Mouse (Mus musculus): Measurements from ENCODE around the gene Ano8.
"Not testable (repeated sequence)": the region's sequence is repeated elsewhere in the genome, so short reads cannot be mapped to it uniquely, and the experiment has no call there.

Gene Ano8

DNA sequence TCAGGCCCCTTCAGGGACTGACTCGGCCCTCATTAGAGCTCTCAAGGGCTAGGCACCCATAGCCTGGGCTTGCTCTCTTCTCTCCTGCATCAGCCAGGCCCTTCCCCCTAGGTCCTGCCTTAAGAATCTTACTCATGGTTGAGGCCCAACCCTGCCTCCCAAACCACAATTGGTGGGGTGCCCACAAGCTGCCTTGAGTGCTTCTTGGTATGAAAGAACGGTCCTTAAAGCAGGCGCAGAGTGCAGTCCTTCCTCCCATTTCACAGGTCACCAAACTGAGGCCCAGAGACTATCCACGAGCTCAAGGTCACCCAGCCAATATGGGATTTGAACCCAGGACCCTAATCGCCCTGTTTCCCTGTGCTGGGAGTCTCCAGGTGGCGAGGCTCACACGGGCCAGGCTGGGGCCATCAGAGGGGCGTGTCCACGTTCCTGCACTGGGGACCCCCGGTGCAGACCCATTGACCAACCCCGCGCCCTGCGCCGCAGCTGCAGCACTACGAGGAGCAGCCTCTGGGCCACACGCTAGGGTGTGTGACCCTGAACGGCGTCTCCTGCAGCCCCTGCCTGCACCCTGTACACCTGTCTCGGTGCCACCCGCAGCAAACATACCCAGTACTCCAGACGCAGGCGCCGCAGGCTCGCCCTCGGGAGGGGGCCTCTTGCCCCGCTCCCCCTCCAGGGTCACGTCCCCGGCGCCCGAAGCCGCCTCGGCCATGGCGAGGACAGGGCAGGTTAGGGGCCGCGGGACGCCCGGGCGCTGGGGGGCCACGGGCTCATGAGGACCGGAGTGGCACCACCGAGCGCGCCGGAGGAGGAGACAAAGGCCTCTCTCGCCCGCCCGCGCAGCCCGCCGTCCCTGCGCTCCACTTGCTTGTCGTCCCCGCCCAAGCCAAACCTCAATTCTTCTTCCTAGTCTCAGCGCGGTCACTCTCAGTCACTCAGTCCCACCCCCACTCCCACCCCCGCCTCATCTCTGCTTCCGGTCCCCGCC lies at the start of gene Ano8:
Gene Ano8 (minus strand): TSS at position 822 of the 994 bp plus-strand sequence.
- in situ Hi-C loops (cut with MboI), result no loop called here

DNA sequence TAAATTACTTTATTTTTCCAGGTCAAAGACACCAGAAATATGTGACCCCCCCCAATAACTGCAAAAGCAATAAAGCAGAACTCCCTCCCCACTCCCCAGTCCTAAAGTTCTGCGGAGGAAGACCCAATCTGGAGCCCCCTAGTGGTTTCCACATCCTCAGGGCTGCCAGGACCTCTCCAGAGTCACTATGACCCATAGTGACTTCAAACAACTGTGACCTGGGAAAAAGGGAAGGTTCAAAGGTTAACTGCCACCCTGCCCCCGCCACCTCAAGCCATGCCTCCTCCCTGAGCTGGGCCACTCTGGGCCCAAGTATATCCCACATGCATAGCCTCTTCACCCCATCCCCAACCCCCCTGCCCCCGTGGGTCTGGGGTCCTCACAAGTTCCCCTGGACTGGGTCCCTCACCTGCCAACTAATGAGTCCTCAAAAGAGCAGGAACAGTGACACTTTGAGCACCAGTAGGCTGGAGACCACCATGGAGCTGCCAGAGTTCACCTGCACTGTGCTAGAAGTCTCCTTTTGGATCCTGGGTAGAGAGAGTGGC lies 48.6 kb upstream of the Ano8 start:
- in situ Hi-C loops (cut with MboI), result no loop called here

DNA sequence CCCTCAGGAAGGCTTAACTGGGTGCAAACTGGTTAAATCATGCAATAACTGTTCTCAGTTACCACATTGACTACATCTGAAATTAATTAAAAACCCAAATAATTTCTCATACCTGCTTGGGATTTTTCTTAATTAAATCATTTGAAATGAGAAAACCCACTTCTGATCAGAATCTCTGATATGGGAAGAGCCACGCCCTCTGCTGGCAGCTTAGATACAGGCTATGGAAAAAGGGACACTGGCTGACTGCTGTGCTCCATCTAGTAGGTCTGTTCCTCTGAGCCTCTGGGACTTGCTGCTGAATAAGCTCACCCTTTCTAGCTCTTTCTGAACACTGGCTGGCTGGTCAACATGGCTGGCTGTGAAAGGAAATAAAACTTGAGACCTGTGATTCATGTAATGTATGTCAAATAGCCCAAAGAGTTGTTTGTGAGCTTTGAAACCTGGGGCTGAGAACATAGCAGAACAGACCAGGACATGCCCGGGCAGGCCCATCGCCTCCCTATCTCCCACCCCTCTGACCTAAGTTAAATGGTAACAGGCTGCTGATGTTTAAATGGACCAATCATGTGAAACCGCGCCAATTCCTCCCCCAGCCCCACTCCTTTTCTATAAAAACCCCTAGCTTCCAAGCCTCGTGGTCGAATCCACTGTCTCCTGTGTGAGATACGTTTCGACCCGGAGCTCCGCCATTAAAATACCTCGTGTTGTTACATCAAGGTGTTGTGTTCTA lies 45.1 kb upstream of the Ano8 start:
- in situ Hi-C loops (cut with MboI), result not testable (repeated sequence)

DNA sequence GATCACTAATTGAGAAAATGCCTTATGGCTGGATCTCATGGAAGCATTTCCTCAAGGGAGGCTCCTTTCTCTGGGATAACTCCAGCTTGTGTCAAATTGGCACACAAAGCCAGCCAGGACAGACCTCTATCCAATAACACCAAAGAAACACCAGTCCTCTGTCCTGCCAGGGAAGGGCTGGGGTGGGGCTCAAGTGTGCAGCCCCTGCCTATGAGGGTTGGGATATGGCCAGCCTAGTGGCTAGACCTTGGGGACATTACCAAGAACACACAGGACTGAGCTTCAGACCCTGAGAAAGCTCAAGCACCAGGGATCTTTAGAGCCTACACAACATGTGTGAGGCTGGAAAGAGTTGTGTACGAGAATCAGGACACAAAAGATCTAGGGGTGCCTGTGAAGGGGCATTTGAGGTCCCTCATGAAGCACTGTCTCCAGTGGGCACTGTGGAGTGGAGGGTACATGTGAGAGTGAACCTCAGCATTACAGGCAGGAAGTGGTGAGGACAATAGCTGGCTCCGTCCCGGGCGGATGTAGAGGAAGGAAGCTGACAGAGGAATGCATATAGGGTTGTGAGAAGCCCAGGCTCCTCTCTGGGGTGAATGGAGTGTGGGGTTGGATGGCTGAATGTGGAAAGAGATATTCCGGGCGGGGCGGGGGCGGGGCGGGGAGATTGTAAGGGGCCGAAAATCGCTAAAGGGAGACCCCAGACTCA lies 42.8 kb upstream of the Ano8 start:
- in situ Hi-C loops (cut with MboI), result no loop called here

- in situ Hi-C loops (cut with MboI), result no loop called here
Observed at GRCm38 (mm10) chr8:71527162-71527870, 41.6 kb upstream of the Ano8 start.

- in situ Hi-C loops (cut with MboI), result no loop called here
Observed at GRCm38 (mm10) chr8:71526272-71526671, 40.5 kb upstream of the Ano8 start.

- in situ Hi-C loops (cut with MboI), result no loop called here
Observed at GRCm38 (mm10) chr8:71525226-71526050, 39.7 kb upstream of the Ano8 start, which contains the start of gene Ccdc194. TSS of gene Ccdc194 (minus strand) at chr8:71525711.

GRCm38 (mm10) chr8:71521634-71522033 lies 35.9 kb upstream of the Ano8 start:
- in situ Hi-C loops (cut with MboI), result no loop called here

DNA sequence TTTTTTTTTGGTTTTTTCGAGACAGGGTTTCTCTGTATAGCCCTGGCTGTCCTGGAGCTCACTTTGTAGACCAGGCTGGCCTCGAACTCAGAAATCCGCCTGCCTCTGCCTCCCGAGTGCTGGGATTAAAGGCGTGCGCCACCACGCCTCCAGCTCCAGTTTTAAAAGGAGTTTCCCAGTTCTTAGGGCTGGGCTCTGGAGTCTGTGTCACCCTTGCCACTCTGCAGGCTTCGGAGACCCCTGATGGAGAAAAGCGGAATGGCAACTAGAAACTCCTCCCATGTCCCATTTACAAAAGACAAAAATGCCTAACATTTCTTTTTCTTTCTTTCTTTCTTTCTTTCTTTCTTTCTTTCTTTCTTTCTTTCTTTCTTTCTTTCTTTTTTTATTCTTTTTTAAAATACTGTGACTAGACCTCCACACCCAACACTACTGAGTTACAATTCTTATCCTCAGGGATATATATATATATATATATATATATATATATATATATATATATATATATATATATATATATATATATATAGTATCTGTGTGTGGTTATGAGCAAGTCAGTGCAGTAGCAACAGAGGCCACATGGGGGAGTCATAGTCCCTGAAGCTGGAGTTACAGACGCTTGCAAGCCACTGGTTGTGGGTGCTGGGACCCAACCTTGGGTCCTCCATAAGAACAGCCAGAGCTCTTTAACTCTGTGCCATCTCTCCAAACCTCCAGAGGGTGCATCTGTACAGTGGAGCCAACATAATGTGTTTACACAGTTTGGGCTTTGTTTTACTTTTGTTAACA lies 33.5 kb upstream of the Ano8 start:
- in situ Hi-C loops (cut with MboI), result not testable (repeated sequence)

- in situ Hi-C loops (cut with MboI), result no loop called here
Observed at GRCm38 (mm10) chr8:71516786-71517185, 31.0 kb upstream of the Ano8 start.

- in situ Hi-C loops (cut with MboI), result no loop called here
Observed at GRCm38 (mm10) chr8:71515043-71515442, 29.3 kb upstream of the Ano8 start.

GRCm38 (mm10) chr8:71513018-71513754 lies 27.4 kb upstream of the Ano8 start:
- in situ Hi-C loops (cut with MboI), result no loop called here

DNA sequence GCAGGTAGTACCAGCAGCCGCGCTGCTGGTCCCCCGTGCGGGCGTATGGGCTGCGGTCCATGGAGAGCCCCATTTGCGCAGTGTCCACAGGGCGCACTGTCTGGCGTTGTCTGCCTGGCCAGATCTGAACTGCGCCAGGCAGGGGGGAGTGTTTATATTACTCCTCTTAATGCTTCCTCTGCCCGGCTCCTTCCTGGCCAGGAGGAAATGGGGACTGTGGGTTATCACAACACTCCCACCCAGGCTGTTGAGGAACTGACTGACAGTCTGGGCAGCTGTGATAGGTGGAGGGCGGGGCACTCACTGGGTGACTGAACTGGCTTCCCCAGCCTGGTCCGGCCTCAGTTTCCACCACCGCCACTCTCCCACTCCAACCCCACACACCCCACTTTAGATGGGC lies 25.9 kb upstream of the Ano8 start, which contains the start of gene Plvap:
Gene Plvap (minus strand): TSS at position 109 of the 400 bp plus-strand sequence.
- in situ Hi-C loops (cut with MboI), result no loop called here

DNA sequence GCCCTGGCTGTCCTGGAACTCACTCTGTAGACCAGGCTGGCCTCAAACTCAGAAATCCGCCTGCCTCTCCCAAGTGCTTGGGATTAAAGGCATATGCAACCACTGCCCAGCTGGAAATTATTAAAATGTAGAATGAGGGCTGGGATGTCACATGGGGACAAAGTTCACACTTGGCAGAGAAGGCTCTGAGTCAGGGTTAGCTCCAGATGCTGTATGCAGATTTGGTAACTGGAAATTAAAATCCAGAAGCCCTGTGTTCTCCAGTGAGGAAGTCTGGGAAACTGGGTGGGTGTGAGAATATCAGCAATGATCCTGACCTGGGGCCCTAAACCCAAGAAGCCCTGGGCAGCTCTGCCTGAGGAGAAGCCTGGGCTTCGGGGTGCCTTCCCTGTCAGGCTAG lies 23.6 kb upstream of the Ano8 start:
- in situ Hi-C loops (cut with MboI), result loop anchor here (5.0 kb wide), 1 partner anchor 62 kb away; no protein-coding TSS in a partner anchor

DNA sequence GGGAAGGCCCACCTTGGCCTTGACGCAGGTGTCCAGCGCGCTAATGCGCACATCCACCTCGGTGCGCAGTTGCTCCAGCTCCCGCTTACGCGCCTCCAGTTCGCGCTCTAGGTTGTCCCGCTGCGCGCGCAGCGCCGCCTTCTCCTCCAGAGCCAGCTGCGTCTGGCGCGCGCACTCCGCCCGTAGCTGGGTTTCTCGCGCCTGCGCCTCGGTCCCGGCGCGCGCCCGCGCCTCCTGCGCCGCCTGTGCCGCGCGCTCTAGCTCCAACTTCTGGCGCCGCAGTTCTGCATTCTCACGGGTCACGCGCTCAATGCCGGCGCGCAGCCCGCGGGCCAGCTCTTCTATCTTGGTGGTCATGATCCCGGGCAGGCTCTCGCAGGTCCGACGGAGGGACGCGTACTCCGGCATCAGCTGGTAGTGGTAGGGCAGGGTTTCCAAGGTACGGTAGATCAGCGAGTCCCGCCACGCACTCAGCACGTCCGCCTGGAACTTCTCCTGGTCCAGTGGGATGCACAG lies 21.9 kb upstream of the Ano8 start:
- in situ Hi-C loops (cut with MboI), result loop anchor here (5.0 kb wide), 1 partner anchor 60 kb away; no protein-coding TSS in a partner anchor

- in situ Hi-C loops (cut with MboI), result loop anchor here (5.0 kb wide), 1 partner anchor 59 kb away; no protein-coding TSS in a partner anchor
Observed at GRCm38 (mm10) chr8:71505979-71506378, 20.2 kb upstream of the Ano8 start.

- in situ Hi-C loops (cut with MboI), result loop anchor here (5.0 kb wide), 1 partner anchor 58 kb away; no protein-coding TSS in a partner anchor
Observed at GRCm38 (mm10) chr8:71505326-71505725, 19.6 kb upstream of the Ano8 start.

DNA sequence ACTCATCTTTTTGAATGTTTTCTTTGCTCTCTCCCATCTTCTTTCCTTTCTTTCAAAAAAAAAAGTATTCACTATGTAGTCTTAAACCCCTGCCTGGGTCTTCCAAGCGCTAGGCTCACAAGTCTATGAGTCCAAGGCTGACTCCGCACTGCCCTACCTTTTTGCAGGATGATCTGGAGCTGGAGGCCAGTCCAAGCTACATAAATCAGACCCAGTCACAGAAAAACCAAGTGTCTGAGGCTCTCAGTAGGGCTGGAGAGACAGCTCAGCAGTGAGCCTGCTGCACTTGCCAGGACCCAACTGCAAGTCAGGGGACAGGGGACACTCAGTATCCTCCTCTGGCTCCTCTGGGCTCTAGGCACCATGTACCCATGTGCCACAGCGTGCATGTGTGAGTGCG lies 18.6 kb upstream of the Ano8 start:
- in situ Hi-C loops (cut with MboI), result no loop called here
